Mouse (Mus musculus) midbrain, embryonic 12.5 days (tissue): ENCODE measurements around the gene Pitpnc1. TPM values are rescaled to one million over a fixed set of nuclear protein-coding genes. Genes with fewer than 3 reads are reported as not detected.

Experiments used
- ATAC-seq: fragments of 200-750 bp; cut with Nextera tagmentation; 2 replicates; pipeline ENCODE4 v1.8.0; 2017; ENCODE audit warnings: low read depth, moderate TSS enrichment, moderate library complexity; ENCODE audit not compliant: low FRiP score
- H3K27ac ChIP-seq: fragments of 300-500 bp; sonication (generic); replicated peaks from 2 replicates; pipeline ENCODE4 v1.5.1; 2016; ENCODE audit warnings: mild to moderate bottlenecking
- H3K27me3 ChIP-seq: fragments of 300-500 bp; sonication (generic); 2 replicates; pipeline ENCODE4 v1.6.1; 2016; ENCODE audit warnings: mild to moderate bottlenecking
- H3K36me3 ChIP-seq: fragments of 300-500 bp; sonication (generic); 2 replicates; pipeline ENCODE4 v1.6.1; 2016
- H3K4me1 ChIP-seq: fragments of 300-500 bp; sonication (generic); 2 replicates; pipeline ENCODE4 v1.6.1; 2016
- H3K4me2 ChIP-seq: fragments of 300-500 bp; sonication (generic); replicated peaks from 2 replicates; pipeline ENCODE4 v1.6.1; 2016; ENCODE audit warnings: mild to moderate bottlenecking, moderate library complexity
- H3K4me3 ChIP-seq: fragments of 300-500 bp; sonication (generic); 2 replicates; pipeline ENCODE4 v1.5.1; 2016; ENCODE audit warnings: mild to moderate bottlenecking
- H3K9ac ChIP-seq: fragments of 300-500 bp; sonication (generic); replicated peaks from 2 replicates; pipeline ENCODE4 v1.6.1; 2016; ENCODE audit warnings: mild to moderate bottlenecking, moderate library complexity
- H3K9me3 ChIP-seq: fragments of 300-500 bp; sonication (generic); 2 replicates; pipeline ENCODE4 v1.6.1; 2016; ENCODE audit warnings: mild to moderate bottlenecking
- WGBS: fragments of 180-500 bp; shearing (Covaris S2); methylation state at CpG from one replicate; pipeline ENCODE4 v1.1.7; 2016; 5-methylcytosine and 5-hydroxymethylcytosine counted together
- polyA plus RNA-seq: library from polyadenylated mRNA; unstranded; fragments of >200 nt; fragmentation: Nextera tagmentation; extraction: Ambion mirVana; gene quantifications from 2 replicates; pipeline ENCODE4 v1.2.1, GENCODE M21; 2016

Gene Pitpnc1
- polyA plus RNA-seq, 1 experiment from 2014 or later: 32.3 TPM

DNA sequence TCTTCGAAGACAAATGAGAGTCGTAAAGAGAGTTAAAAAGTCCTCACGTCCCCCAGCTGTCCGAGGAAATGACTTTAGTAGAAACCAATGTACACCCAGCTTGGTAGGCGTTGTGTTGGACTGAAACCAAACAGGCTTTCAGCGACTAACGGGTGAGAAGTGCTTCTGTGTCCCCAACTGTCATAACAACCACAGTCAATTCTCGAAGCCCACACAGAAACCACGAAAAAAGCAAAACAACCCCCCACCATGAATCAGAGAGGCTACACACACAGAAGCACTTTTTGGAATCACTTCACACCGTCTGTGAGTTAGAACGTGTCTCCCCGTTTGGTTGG lies 76.7 kb downstream of the Pitpnc1 start:
- Histone ChIP-seq H3K9me3 (no peaks in the 10 kb centered on the region), H3K36me3 (no peaks in the 10 kb centered on the region), H3K27ac (no peak overlapping the region), H3K27me3 (no peaks in the 10 kb centered on the region), H3K4me3 (no peak overlapping the region), H3K4me1 (peaks cover 32% of the 10 kb centered on the region), H3K9ac (no peak overlapping the region), H3K4me2 (no peak overlapping the region)
- WGBS: 92% methylated on average over 12 of the region's 12 CpGs
- no peak for ATAC-seq

DNA sequence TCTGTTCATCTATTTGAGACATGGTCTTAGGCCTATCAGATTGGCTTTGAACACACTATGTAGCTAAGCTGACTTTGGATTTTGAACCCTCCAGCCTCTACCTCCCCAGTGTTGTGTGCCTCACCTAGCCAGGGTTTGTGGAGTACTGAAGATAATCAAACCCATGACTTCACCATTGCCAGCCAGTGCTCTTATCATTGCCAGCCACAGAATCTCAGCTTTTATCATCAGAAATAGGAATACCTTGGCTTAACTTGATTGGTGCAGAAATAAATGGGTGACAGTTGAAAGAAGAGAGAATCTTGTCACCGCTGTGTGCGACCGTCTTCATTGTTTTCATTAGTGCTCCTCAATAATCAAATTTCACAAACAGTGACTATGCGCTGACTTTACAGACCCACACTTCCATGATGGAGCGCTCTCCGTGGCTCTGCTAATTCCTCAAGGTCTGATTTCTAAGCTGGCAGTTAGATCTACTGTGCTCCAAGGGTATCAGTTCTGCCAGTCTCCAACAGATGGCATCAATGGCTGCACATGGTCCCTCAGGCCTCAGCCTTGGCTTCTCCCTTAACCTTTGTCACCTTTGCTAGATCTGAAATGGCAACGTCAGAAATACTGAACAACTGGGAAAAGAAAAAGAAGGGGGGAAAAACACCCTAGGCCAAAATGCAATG lies 77.2 kb downstream of the Pitpnc1 start:
- WGBS: 91% methylated on average over 7 of the region's 7 CpGs
- no peak overlapping the region for H3K4me3 ChIP-seq
- H3K9me3 ChIP-seq: no peaks in the 10 kb centered on the region
- no peak overlapping the region for H3K27ac ChIP-seq
- H3K27me3 ChIP-seq: no peaks in the 10 kb centered on the region
- no peak for ATAC-seq
- H3K4me2 ChIP-seq: no peak overlapping the region
- H3K4me1 ChIP-seq: peaks cover 37% of the 10 kb centered on the region
- H3K36me3 ChIP-seq: no peaks in the 10 kb centered on the region
- no peak overlapping the region for H3K9ac ChIP-seq

DNA sequence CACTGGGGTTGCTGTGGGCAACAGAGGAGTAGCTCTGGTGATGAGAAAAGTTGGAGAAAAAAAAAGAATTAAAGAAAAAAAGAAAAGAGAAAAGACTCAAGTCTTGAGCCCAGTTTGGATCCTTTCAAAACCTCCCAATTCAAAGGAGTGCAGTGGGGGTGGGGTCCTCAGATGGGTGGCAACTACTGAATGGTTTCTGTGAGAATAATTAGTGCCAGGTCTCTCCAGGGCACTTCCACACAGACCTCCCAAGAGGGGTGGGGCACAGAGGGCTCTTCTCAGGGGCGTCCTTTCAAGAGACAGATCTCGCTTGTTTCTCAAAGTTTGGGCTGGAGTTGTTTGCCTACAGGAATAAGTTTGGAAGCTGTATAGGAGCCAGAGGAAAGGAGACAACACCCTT lies 80.0 kb downstream of the Pitpnc1 start:
- Histone ChIP-seq H3K36me3 (no peaks in the 10 kb centered on the region), H3K4me2 (no peak overlapping the region), H3K4me3 (no peak overlapping the region), H3K4me1 (peaks cover 29% of the 10 kb centered on the region), H3K9me3 (no peaks in the 10 kb centered on the region), H3K9ac (no peak overlapping the region), H3K27ac (peak overlapping the region; percentile 46), H3K27me3 (no peaks in the 10 kb centered on the region)
- WGBS: 43% methylated on average over 2 of the region's 2 CpGs
- ATAC-seq: 0 out of 2 replicates have a peak, but pooled peaks have one; percentile 9

DNA sequence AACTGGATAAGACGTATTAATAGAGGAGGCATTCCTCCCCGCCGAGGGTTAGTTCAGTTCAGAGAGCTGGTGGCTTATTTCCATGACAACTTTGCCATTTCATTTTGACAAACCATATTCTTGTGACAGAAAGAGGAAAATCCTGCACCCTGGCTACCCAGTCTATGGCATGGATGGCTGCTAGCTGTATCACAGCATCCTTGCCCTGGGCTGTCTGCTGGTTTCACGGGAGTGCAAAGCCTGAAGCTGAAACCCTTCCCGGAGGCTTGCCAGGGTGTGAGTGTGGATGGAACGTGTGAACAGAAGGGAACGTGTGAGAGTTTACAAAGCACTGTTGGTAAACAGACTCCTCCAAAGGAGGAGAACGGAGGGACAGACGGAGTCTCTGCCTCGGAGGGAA lies 80.5 kb downstream of the Pitpnc1 start:
- Histone ChIP-seq H3K27me3 (no peaks in the 10 kb centered on the region), H3K27ac (peak overlapping the region; percentile 46; the same call in 1 of the 2 replicates), H3K36me3 (no peaks in the 10 kb centered on the region), H3K4me3 (no peak overlapping the region), H3K4me2 (no peak overlapping the region), H3K4me1 (peaks cover 29% of the 10 kb centered on the region), H3K9me3 (no peaks in the 10 kb centered on the region), H3K9ac (no peak overlapping the region)
- 56% methylated on average over 10 of the region's 10 CpGs for WGBS
- no peak for ATAC-seq

DNA sequence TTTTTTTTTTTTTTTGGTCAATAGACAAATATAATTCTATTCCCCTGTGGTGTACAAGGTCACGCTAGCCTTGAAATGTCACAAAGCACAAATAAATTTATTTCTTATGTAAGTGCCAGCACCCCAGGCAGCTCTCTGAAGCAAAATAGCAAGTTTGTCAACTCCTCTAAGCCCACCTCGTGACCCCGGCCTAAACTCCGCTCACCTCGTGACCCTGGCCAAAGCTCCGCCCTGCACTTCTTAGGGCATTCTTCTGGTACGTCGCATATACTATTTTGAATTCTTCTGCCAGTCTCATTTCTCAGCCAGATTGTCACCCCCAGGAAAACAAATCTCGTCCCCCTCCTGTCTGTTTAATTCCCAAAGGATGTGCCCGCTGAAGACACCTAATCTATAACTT lies 84.0 kb downstream of the Pitpnc1 start:
- no peaks in the 10 kb centered on the region for H3K36me3 ChIP-seq
- no peak for ATAC-seq
- no peaks in the 10 kb centered on the region for H3K9me3 ChIP-seq
- no peak overlapping the region for H3K4me3 ChIP-seq
- no peaks in the 10 kb centered on the region for H3K27me3 ChIP-seq
- H3K4me1 ChIP-seq: peaks cover 29% of the 10 kb centered on the region
- no peak overlapping the region for H3K4me2 ChIP-seq
- H3K9ac ChIP-seq: no peak overlapping the region
- H3K27ac ChIP-seq: no peak overlapping the region
- 86% methylated on average over 10 of the region's 10 CpGs for WGBS

DNA sequence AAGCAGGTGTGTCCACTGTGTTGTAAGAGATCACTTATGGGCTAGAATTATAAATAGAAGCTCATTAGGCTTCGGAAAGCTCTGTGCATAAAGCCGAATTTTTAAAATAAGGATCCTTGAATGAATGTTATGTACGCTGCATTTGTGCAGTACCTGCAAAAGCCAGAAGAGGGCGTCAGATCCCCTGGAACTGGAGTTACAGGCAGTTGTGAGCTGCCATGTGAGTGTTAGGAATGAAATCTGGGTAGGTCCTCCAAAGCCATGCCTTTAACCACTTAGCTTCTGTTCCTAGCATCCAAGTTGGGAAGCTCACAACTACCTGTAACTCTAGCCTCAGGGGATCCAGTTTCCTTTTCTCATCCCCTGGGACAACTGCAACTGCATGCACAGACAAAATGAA lies 85.2 kb downstream of the Pitpnc1 start:
- Histone ChIP-seq H3K9ac (no peak overlapping the region), H3K4me2 (no peak overlapping the region), H3K36me3 (no peaks in the 10 kb centered on the region), H3K4me1 (peaks cover 18% of the 10 kb centered on the region), H3K4me3 (no peak overlapping the region), H3K27me3 (no peaks in the 10 kb centered on the region), H3K9me3 (no peaks in the 10 kb centered on the region), H3K27ac (no peak overlapping the region)
- 66% methylated on average over 4 of the region's 4 CpGs for WGBS
- ATAC-seq: no peak

DNA sequence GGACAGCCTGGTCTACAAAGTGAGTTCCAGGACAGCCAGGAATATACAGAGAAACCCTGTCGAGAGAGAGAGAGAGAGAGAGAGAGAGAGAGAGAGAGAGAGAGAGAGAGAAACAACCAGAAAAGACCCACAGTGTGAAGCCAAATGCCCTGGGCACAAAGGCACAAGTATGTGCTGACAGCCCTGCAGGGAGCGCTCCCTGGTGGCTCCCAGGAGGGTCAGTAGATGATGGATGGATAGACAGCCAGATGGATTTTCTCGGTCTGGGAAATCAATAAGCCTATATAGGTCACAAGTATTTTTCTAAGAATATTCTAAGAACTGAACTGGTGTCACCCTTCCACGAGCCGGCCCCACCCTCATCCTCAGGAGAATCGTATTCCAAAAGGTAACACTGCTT lies 86.5 kb downstream of the Pitpnc1 start:
- 75% methylated on average over 6 of the region's 6 CpGs for WGBS
- Histone ChIP-seq H3K4me2 (no peak overlapping the region), H3K36me3 (peaks cover 5% of the 10 kb centered on the region; the same call in 1 of the 2 replicates), H3K4me1 (peaks cover 7% of the 10 kb centered on the region; the same call in 1 of the 2 replicates), H3K4me3 (no peak overlapping the region), H3K9ac (no peak overlapping the region), H3K27me3 (no peaks in the 10 kb centered on the region), H3K9me3 (no peaks in the 10 kb centered on the region), H3K27ac (no peak overlapping the region)
- ATAC-seq: no peak

DNA sequence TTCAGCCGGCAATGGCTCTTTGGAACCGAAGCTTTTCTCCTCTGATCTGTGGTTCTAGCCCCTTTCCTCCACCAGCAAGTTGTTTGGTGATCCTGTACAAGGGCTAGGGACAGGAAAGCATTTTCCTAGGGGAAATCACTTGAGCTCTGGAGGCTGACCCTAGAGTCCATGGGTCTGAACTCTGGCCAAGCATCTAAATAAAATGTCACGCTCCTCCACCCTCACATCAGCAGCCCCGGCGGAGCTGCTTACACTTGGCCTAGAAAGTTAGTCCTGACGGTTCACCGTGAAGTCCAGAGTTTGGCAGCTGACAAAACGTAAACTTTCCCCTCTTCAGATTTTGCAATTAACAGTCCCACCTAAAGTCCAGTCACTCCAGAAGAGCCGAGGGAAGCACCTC lies 90.5 kb downstream of the Pitpnc1 start:
- no peaks in the 10 kb centered on the region for H3K9me3 ChIP-seq
- WGBS: 93% methylated on average over 9 of the region's 9 CpGs
- H3K27ac ChIP-seq: no peak overlapping the region
- H3K4me2 ChIP-seq: no peak overlapping the region
- no peak for ATAC-seq
- H3K4me3 ChIP-seq: no peak overlapping the region
- H3K9ac ChIP-seq: no peak overlapping the region
- no peaks in the 10 kb centered on the region for H3K27me3 ChIP-seq
- 0 out of 2 replicates have a peak, but pooled peaks cover 5% of the 10 kb centered on the region for H3K4me1 ChIP-seq
- H3K36me3 ChIP-seq: peaks cover 5% of the 10 kb centered on the region; the same call in 1 of the 2 replicates

DNA sequence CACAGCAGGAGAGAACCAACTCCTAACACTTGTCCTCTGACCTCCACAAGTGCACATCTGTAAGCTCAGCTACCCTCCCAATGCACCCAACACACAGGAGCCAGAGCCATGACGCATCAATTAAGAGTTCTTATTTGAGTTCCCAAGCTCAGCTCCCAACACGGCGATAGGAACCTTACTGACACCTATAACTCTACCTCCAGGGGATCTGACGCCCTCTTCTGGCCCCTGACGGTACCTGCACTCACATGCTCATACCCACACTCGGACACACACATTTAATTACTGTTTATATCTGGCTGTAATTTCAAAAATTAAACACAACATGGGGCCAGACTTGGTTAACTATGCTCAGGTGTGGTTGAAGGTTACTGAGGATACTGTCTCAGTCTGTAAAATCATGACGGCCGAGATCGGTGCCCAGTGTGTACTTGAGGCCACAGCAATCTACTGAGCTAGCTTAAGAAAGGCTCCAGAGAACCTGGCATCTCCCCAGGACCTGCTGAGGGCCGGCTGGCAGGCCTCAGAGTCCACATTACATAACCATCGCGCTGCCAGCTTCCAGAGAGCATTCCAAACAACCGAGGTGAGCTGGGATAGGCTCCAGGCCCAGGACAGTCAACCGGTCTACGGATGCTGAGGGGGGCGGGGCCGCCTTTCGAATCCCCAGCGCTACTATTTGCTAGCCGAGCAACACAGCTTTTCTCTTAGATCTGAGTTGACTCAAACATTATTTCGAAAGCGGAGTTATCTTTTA lies 91.2 kb downstream of the Pitpnc1 start:
- Histone ChIP-seq H3K9ac (no peak overlapping the region), H3K4me1 (0 out of 2 replicates have a peak, but pooled peaks cover 5% of the 10 kb centered on the region), H3K36me3 (peaks cover 5% of the 10 kb centered on the region; the same call in 1 of the 2 replicates), H3K4me2 (no peak overlapping the region), H3K27ac (no peak overlapping the region), H3K4me3 (no peak overlapping the region), H3K27me3 (no peaks in the 10 kb centered on the region), H3K9me3 (no peaks in the 10 kb centered on the region)
- WGBS: 93% methylated on average over 22 of the region's 22 CpGs
- no peak for ATAC-seq

DNA sequence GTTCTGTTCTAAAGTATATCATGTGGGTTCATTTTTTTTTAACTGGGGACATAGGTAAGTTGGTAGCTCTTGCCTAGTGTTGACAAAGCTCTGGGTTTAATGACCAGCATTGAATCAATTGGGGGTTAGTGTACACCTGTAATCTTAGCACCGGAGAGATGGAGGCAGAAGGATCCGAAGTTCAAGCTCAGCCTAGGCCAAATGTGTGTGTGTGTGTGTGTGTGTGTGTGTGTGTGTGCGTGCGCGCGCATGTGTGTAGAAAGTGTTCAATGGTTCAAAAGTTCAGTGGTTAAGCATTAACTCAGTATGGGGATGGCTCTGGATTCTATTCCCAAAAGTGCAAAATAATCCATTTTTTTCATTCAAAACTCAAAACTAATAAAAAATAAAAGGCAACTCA lies 93.2 kb downstream of the Pitpnc1 start:
- no peak for ATAC-seq
- Histone ChIP-seq H3K36me3 (peaks cover 5% of the 10 kb centered on the region; the same call in 1 of the 2 replicates), H3K4me3 (no peak overlapping the region), H3K4me1 (peaks cover 11% of the 10 kb centered on the region; the same call in 1 of the 2 replicates), H3K9ac (no peak overlapping the region), H3K9me3 (no peaks in the 10 kb centered on the region), H3K27ac (no peak overlapping the region), H3K4me2 (no peak overlapping the region), H3K27me3 (no peaks in the 10 kb centered on the region)
- WGBS: 97% methylated on average over 6 of the region's 6 CpGs

DNA sequence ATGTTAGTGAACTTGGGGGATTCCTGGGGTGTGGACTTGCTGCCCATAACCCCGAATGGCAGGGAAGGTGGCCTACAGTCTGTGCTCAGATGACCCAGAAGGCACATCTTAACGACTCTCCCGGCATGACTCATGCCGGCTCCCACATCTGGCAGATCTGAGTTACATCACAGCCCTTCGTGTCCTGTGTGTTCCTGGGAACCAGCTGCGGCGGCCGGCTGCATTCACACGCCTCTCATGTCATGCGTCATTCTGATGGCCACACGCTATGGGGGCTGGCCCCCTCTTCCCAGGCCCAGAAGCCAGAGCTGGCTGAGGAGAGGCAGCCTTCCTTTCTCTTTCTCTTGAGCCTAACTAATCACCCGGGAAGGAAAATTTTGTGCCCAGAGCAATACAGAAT lies 94.2 kb downstream of the Pitpnc1 start:
- peaks cover 5% of the 10 kb centered on the region; the same call in 1 of the 2 replicates for H3K36me3 ChIP-seq
- no peaks in the 10 kb centered on the region for H3K27me3 ChIP-seq
- H3K9me3 ChIP-seq: no peaks in the 10 kb centered on the region
- H3K4me3 ChIP-seq: no peak overlapping the region
- WGBS: 81% methylated on average over 12 of the region's 12 CpGs
- no peak for ATAC-seq
- no peak overlapping the region for H3K9ac ChIP-seq
- H3K4me1 ChIP-seq: peaks cover 14% of the 10 kb centered on the region; the same call in 1 of the 2 replicates
- no peak overlapping the region for H3K27ac ChIP-seq
- H3K4me2 ChIP-seq: no peak overlapping the region

DNA sequence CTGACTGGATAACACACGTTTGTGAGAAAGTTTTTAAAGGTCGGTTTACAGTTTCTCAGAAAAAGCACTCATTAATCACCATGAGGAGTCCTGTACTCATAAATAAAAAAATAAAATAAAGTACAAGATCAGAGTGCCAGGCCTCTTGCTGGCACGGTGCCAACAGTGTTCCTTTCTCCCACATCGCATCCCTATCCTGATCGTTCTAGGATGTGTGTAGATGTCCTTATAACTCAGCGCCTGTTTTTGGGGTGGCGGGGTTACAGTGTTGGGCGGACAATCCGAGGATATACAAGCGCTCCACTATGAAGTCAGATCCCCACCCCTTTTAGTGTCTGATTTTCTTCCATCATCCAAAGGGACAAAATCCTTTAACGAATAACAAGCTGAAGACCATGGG lies 94.7 kb downstream of the Pitpnc1 start:
- Histone ChIP-seq H3K9ac (no peak overlapping the region), H3K27me3 (no peaks in the 10 kb centered on the region), H3K4me1 (peaks cover 14% of the 10 kb centered on the region; the same call in 1 of the 2 replicates), H3K4me2 (no peak overlapping the region), H3K9me3 (no peaks in the 10 kb centered on the region), H3K27ac (no peak overlapping the region), H3K4me3 (no peak overlapping the region), H3K36me3 (peaks cover 5% of the 10 kb centered on the region; the same call in 1 of the 2 replicates)
- no peak for ATAC-seq
- WGBS: 94% methylated on average over 11 of the region's 11 CpGs
